Mouse (Mus musculus) adrenal gland, postnatal 25 days (tissue): Measurements from ENCODE around the gene Efna3. TPM values are rescaled to one million over a fixed set of nuclear protein-coding genes. Genes with fewer than 3 reads are reported as not detected.

Source experiments
- DNase-seq: peaks from one replicate; pipeline ENCODE4 v3.0.0; 2021; ENCODE audit warnings: mixed read lengths
- total RNA-seq: library from RNA; stranded (reverse); gene quantifications from 2 replicates; pipeline ENCODE4 v1.2.3, GENCODE M21; 2021

Gene Efna3
- total RNA-seq, 1 experiment from 2014 or later: 0.27 TPM

- DNase-seq: peak; percentile 50
Measured at GRCm38 (mm10) chr3:89337721-89338578, 15.2 kb upstream of the Efna3 start, which contains the start of gene Efna4. Gene Efna4 (minus strand): TSS chr3:89338028.

GRCm38 (mm10) chr3:89337062-89337720 is 14.4 kb upstream of the Efna3 start:
- no peak for DNase-seq

GRCm38 (mm10) chr3:89336529-89336928 is 13.8 kb upstream of the Efna3 start:
- DNase-seq: no peak

- DNase-seq: no peak
Measured at GRCm38 (mm10) chr3:89333053-89333452, 10.3 kb upstream of the Efna3 start.

- DNase-seq: no peak
Measured at GRCm38 (mm10) chr3:89332476-89332875, 9.7 kb upstream of the Efna3 start.

GRCm38 (mm10) chr3:89332013-89332412 is 9.2 kb upstream of the Efna3 start:
- no peak for DNase-seq

GRCm38 (mm10) chr3:89331561-89331960 is 8.8 kb upstream of the Efna3 start:
- no peak for DNase-seq

- DNase-seq: peak; percentile 59
Measured at GRCm38 (mm10) chr3:89330948-89331347, 8.2 kb upstream of the Efna3 start.

GRCm38 (mm10) chr3:89330346-89330745 is 7.6 kb upstream of the Efna3 start:
- DNase-seq: no peak

GRCm38 (mm10) chr3:89328623-89329022 is 5.9 kb upstream of the Efna3 start:
- DNase-seq: no peak

- DNase-seq: no peak
Measured at GRCm38 (mm10) chr3:89327371-89327870, 4.7 kb upstream of the Efna3 start.

- no peak for DNase-seq
Measured at GRCm38 (mm10) chr3:89325882-89326281, 3.1 kb upstream of the Efna3 start.

GRCm38 (mm10) chr3:89322131-89322500 is 649 bp downstream of the Efna3 start:
- no peak for DNase-seq

- no peak for DNase-seq
Measured at GRCm38 (mm10) chr3:89321183-89322130, 1.3 kb downstream of the Efna3 start.

- peak; percentile 45 for DNase-seq
Measured at GRCm38 (mm10) chr3:89320581-89321182, 2.1 kb downstream of the Efna3 start.

- no peak for DNase-seq
Measured at GRCm38 (mm10) chr3:89319591-89320350, 3.0 kb downstream of the Efna3 start.

- DNase-seq: no peak
Measured at GRCm38 (mm10) chr3:89318971-89319590, 3.7 kb downstream of the Efna3 start.

GRCm38 (mm10) chr3:89318316-89318715 is 4.4 kb downstream of the Efna3 start:
- DNase-seq: no peak

- no peak for DNase-seq
Measured at GRCm38 (mm10) chr3:89317246-89317645, 5.5 kb downstream of the Efna3 start.

- DNase-seq: peak; percentile 78
Measured at GRCm38 (mm10) chr3:89316833-89317232, 5.9 kb downstream of the Efna3 start.
